ENCODE assay signal across 8 mouse cellular contexts in the genomic region with DNA sequence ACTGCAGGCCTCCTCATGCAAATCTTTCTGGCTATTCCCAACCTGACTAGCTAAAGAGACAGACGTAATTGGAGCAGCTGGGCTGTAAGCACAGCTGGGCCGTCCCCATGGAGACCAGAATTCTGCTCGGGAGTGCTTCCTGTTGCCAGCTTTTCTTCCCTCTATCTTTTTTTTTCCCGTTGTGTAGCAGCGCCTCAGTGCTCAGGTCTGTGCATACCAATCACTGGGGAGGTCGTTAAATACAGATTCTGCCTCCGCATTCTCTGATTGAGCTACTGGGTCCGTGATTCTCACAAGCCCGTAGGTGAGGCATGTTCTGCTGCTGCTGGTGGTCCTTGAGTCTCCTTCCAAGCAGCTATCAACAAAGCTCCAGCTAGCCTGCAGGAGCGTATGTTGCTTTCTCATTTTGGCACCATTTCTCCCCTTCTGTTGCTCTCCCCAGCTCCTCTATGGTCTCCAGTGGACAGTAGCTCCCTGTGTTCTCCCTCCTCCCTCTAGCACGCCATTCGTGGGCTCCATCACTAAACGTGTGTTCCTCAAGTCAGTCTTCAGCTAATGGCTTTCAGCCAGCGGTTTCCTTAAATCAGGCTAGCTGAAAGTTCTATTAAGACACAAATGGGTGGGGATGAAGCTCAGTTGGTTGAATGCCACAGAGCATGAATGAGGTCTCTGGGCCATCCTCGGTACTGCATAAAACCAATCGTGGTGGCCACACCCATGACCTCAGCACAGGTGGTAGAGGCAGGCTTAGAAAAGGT. TPM values are rescaled to one million over a fixed set of nuclear protein-coding genes. Genes with fewer than 3 reads are reported as not detected.
DNase-seq lines count a peak whose midpoint lies in the region; ATAC-seq and TF ChIP-seq lines count a peak whose summit lies in the region.

No protein-coding gene starts in this region.

- DNase-seq in adrenal gland, postnatal 36 days = peak; percentile 35 to 41
- DNase-seq in adrenal gland, postnatal 4 days (ENCODE audit: low spot score in 2 of 2) = no peak
- peak; percentile 61 to 67 for DNase-seq in cerebellum, postnatal 25 days
- DNase-seq in gastrocnemius, adult 18-20 months (ENCODE audit: low spot score) = peak; percentile 46
- peak; percentile 85 for DNase-seq in hindbrain, postnatal 0 days (ENCODE audit: low spot score)
- peak; percentile 80 for DNase-seq in limb, embryonic 10.5 days (ENCODE audit: low spot score)
- peak; percentile 82 to 92 for DNase-seq in right cerebral cortex, postnatal 10 days (ENCODE audit: low spot score in 2 of 2)
- no peak for DNase-seq in thymus, postnatal 14 days

- H3K4me2 ChIP-seq in hindbrain, postnatal 0 days (ENCODE audit: low read depth, low read length) = peak overlapping the region; percentile 53

- ATAC-seq in hindbrain, postnatal 0 days = peak; percentile 87

- peaks cover 26% of the 10 kb centered on the region for H3K4me1 ChIP-seq in hindbrain, postnatal 0 days (ENCODE audit: insufficient read depth, low read length)
- peaks cover 23% of the 10 kb centered on the region for H3K4me1 ChIP-seq in limb, embryonic 10.5 days

- 0 out of 2 replicates have a peak, but pooled peaks have one; percentile 3 for TF ChIP-seq CTCF in hindbrain, postnatal 0 days (IDR thresholded peaks at IDR 0.05; ENCODE audit: low read depth)

- peak overlapping the region; percentile 13 for H3K4me3 ChIP-seq in hindbrain, postnatal 0 days (ENCODE audit: low read length)
- peak overlapping the region; percentile 38 for H3K4me3 ChIP-seq in limb, embryonic 10.5 days

- peak overlapping the region; percentile 79 for H3K27ac ChIP-seq in hindbrain, postnatal 0 days
- peak overlapping the region; percentile 66 for H3K27ac ChIP-seq in limb, embryonic 10.5 days

- no peaks in the 10 kb centered on the region for H3K36me3 ChIP-seq in hindbrain, postnatal 0 days (ENCODE audit: insufficient read depth, low read length)
- no peaks in the 10 kb centered on the region for H3K36me3 ChIP-seq in limb, embryonic 10.5 days

- no peaks in the 10 kb centered on the region for H3K9me3 ChIP-seq in hindbrain, postnatal 0 days (ENCODE audit: low read length)
- H3K9me3 ChIP-seq in limb, embryonic 10.5 days (replicated peaks) = no peaks in the 10 kb centered on the region

- H3K9ac ChIP-seq in hindbrain, postnatal 0 days (replicated peaks; ENCODE audit: low read length) = peak overlapping the region; percentile 33; the same call in 1 of the 2 replicates

- no peaks in the 10 kb centered on the region for H3K27me3 ChIP-seq in hindbrain, postnatal 0 days (ENCODE audit: insufficient read depth, low read length)
- no peaks in the 10 kb centered on the region for H3K27me3 ChIP-seq in limb, embryonic 10.5 days (ENCODE audit: low read depth, poor library complexity, severe bottlenecking)

- WGBS in hindbrain, postnatal 0 days = 12% methylated on average over 16 of the region's 16 CpGs
- 30% methylated on average over 16 of the region's 16 CpGs for WGBS in limb, embryonic 10.5 days

RNA-seq across cellular contexts. Expression of a gene that starts 38.5 kb away (rescaled TPM):
- 100 to 1,000 TPM; 101 to 144 TPM for total RNA-seq in adrenal gland, postnatal 36 days (2021)
- 100 to 1,000 TPM; 172 to 192 TPM for total RNA-seq in adrenal gland, postnatal 4 days (2021)
- 10 to 100 TPM; 26.3 to 31.9 TPM for total RNA-seq in gastrocnemius, adult 18-20 months (2021)
- 111 and 129 TPM in 2 replicates for total RNA-seq in hindbrain, postnatal 0 days (2014; rRNA removed)
- 227 and 240 TPM in 2 replicates for polyA plus RNA-seq in hindbrain, postnatal 0 days (2015; fragmentation: Nextera tagmentation; extraction: Ambion mirVana)
- polyA plus RNA-seq in limb, embryonic 10.5 days (2016; fragmentation: Nextera tagmentation; extraction: Ambion mirVana) = 882 and 949 TPM in 2 replicates

RNA-seq across cellular contexts. Expression of a gene that starts 38.7 kb away (rescaled TPM):
- not detected for total RNA-seq in adrenal gland, postnatal 36 days (2021)
- under 1 TPM; 0.11 to 0.25 TPM for total RNA-seq in adrenal gland, postnatal 4 days (2021)
- not detected for total RNA-seq in gastrocnemius, adult 18-20 months (2021)
- not detected in 2 replicates for total RNA-seq in hindbrain, postnatal 0 days (2014; rRNA removed)
- 0.09 TPM in 1 of 2 replicates, not detected in the other for polyA plus RNA-seq in hindbrain, postnatal 0 days (2015; fragmentation: Nextera tagmentation; extraction: Ambion mirVana)
- polyA plus RNA-seq in limb, embryonic 10.5 days (2016; fragmentation: Nextera tagmentation; extraction: Ambion mirVana) = 0.09 and 0.24 TPM in 2 replicates

RNA-seq across cellular contexts. Expression of a gene that starts 41.3 kb away (rescaled TPM):
- 10 to 100 TPM; 13.9 to 19.8 TPM for total RNA-seq in adrenal gland, postnatal 36 days (2021)
- total RNA-seq in adrenal gland, postnatal 4 days (2021) = 10 to 100 TPM; 14.5 to 16.2 TPM
- total RNA-seq in gastrocnemius, adult 18-20 months (2021) = 1 to 10 TPM; 2.5 to 2.8 TPM
- 1.9 and 2.6 TPM in 2 replicates for total RNA-seq in hindbrain, postnatal 0 days (2014; rRNA removed)
- 2.4 and 2.8 TPM in 2 replicates for polyA plus RNA-seq in hindbrain, postnatal 0 days (2015; fragmentation: Nextera tagmentation; extraction: Ambion mirVana)
- 11.5 and 12.8 TPM in 2 replicates for polyA plus RNA-seq in limb, embryonic 10.5 days (2016; fragmentation: Nextera tagmentation; extraction: Ambion mirVana)

RNA-seq across cellular contexts. Expression of a gene that starts 55.6 kb away (rescaled TPM):
- total RNA-seq in adrenal gland, postnatal 36 days (2021) = 1 to 10 TPM; 7.5 to 7.8 TPM
- 10 to 100 TPM; 11.0 to 12.0 TPM for total RNA-seq in adrenal gland, postnatal 4 days (2021)
- total RNA-seq in gastrocnemius, adult 18-20 months (2021) = 1 to 10 TPM; 7.1 to 7.8 TPM
- 2.1 and 3.3 TPM in 2 replicates for total RNA-seq in hindbrain, postnatal 0 days (2014; rRNA removed)
- 17.9 and 19.1 TPM in 2 replicates for polyA plus RNA-seq in hindbrain, postnatal 0 days (2015; fragmentation: Nextera tagmentation; extraction: Ambion mirVana)
- polyA plus RNA-seq in limb, embryonic 10.5 days (2016; fragmentation: Nextera tagmentation; extraction: Ambion mirVana) = 52.2 and 56.9 TPM in 2 replicates

Comparison
In these comparisons a context has a peak if more than half of its experiments do, and no peak if none do; other contexts are left out.
1. DNase-seq: peak in adrenal gland, postnatal 36 days (2 of 2), cerebellum, postnatal 25 days (2 of 2), gastrocnemius, adult 18-20 months (single experiment), hindbrain, postnatal 0 days (single experiment), limb, embryonic 10.5 days (single experiment) and right cerebral cortex, postnatal 10 days (2 of 2); none in adrenal gland, postnatal 4 days (0 of 2) and thymus, postnatal 14 days (single experiment).